Mouse (Mus musculus) G1E (cell line): ENCODE measurements around the gene 4933407L21Rik. TPM values are rescaled to one million over a fixed set of nuclear protein-coding genes. Genes with fewer than 3 reads are reported as not detected.

Experiments
- ATAC-seq: 2 replicates; pipeline ENCODE4 v1.8.0; 2016; ENCODE audit warnings: mild to moderate bottlenecking; ENCODE audit not compliant: insufficient number of reproducible peaks, poor library complexity, low FRiP score, severe bottlenecking; ENCODE audit errors: extremely low read depth
- DNase-seq: peaks from one replicate; pipeline ENCODE4 v3.0.0; 2012; ENCODE audit warnings: low spot score
- H3K27me3 ChIP-seq: 2 replicates; pipeline ENCODE4 v1.6.1; 2012; ENCODE audit warnings: mild to moderate bottlenecking, low read length, inconsistent platforms; ENCODE audit not compliant: insufficient read depth
- H3K36me3 ChIP-seq: replicated peaks from 2 replicates; pipeline ENCODE3; 2012; ENCODE audit warnings: mild to moderate bottlenecking, inconsistent platforms
- H3K4me1 ChIP-seq: 2 replicates; pipeline ENCODE4 v1.6.1; 2012; ENCODE audit warnings: low read depth, low read length, inconsistent platforms, mixed read lengths; ENCODE audit not compliant: insufficient read depth
- H3K4me3 ChIP-seq: 2 replicates; pipeline ENCODE4 v1.5.1; 2012; ENCODE audit warnings: low read depth, mild to moderate bottlenecking, inconsistent platforms, low read length, moderate library complexity, mixed read lengths
- H3K9me3 ChIP-seq: replicated peaks from 2 replicates; pipeline ENCODE4 v1.6.1; 2012; ENCODE audit warnings: inconsistent platforms
- CTCF ChIP-seq: IDR thresholded peaks from 2 replicates; pipeline ENCODE4 v1.5.1; 2012; ENCODE audit warnings: low read depth, low read length, inconsistent platforms, mixed read lengths
- GATA1 ChIP-seq: IDR thresholded peaks from 2 replicates; pipeline ENCODE4 v1.6.1; 2012; ENCODE audit warnings: borderline replicate concordance, low read length, inconsistent platforms, mixed read lengths
- GATA2 ChIP-seq: IDR thresholded peaks from 2 replicates; pipeline ENCODE4 v1.6.1; 2012; ENCODE audit warnings: low read depth, low read length, inconsistent platforms, borderline replicate concordance
- POLR2AphosphoS5 ChIP-seq: IDR thresholded peaks from 2 replicates; pipeline ENCODE4 v1.6.1; 2012; ENCODE audit warnings: low read depth, low read length, inconsistent platforms; ENCODE audit not compliant: insufficient replicate concordance
- TAL1 ChIP-seq: conservative IDR thresholded peaks from 2 replicates; pipeline ENCODE4 v1.6.1; 2012; ENCODE audit warnings: low read depth, low read length, inconsistent platforms, mixed read lengths
- polyA plus RNA-seq: library from polyadenylated mRNA; stranded (reverse); fragments of >175 nt; gene quantifications from 2 replicates; pipeline ENCODE4 v1.2.3, GENCODE M21; 2012
- total RNA-seq, 2 experiments: library from RNA; stranded (forward) in 1 of 2; stranded (reverse) in 1 of 2; fragments of 200-1000 nt in 1 of 2; fragments of >200 nt in 1 of 2; fragmentation: Nextera tagmentation in 1 of 2; gene quantifications; 2 replicates each; pipeline ENCODE4 v1.2.3; 2014 to 2017

The 4933407L21Rik gene
- total and polyA plus RNA-seq, 3 experiments: 0.05 TPM; not detected in 2

GRCm38 (mm10) chr1:85960873-85961272 lies 32.6 kb downstream of the 4933407L21Rik start, which contains the start of gene Gpr55:
Gene Gpr55, minus strand, starts transcription at chr1:85961007.
- peak; percentile 49 for DNase-seq
- no peak for TF ChIP-seq CTCF
- TF ChIP-seq GATA1: no peak
- TF ChIP-seq TAL1: no peak
- no peak for TF ChIP-seq GATA2
- no peak for TF ChIP-seq POLR2AphosphoS5
- peak within 1 kb of the TSS; percentile 2; the same call in 1 of the 2 replicates for H3K4me3 ChIP-seq
- H3K27me3 ChIP-seq: peaks cover 10% of the 10 kb centered on the region
- peaks cover 54% of the 10 kb centered on the region for H3K4me1 ChIP-seq
- no peaks in the 10 kb centered on the region for H3K9me3 ChIP-seq
- peak; percentile 81 for ATAC-seq
- H3K36me3 ChIP-seq: no peaks in the 10 kb centered on the region

- ATAC-seq: no peak
- H3K36me3 ChIP-seq: no peaks in the 10 kb centered on the region
- 0 out of 2 replicates have a peak, but pooled peaks cover 5% of the 10 kb centered on the region for H3K27me3 ChIP-seq
- peaks cover 48% of the 10 kb centered on the region for H3K4me1 ChIP-seq
- no peak for DNase-seq
- TF ChIP-seq TAL1 (no peak), CTCF (no peak), GATA1 (no peak), GATA2 (no peak), POLR2AphosphoS5 (no peak)
- H3K4me3 ChIP-seq: no peak overlapping the region
- H3K9me3 ChIP-seq: no peaks in the 10 kb centered on the region
These were observed 33.8 kb downstream of the 4933407L21Rik start for GRCm38 (mm10) chr1:85962081-85962480.

GRCm38 (mm10) chr1:85965856-85966255 lies 37.6 kb downstream of the 4933407L21Rik start:
- Histone ChIP-seq H3K4me1 (peaks cover 12% of the 10 kb centered on the region), H3K9me3 (no peaks in the 10 kb centered on the region), H3K27me3 (no peaks in the 10 kb centered on the region), H3K36me3 (no peaks in the 10 kb centered on the region), H3K4me3 (no peak overlapping the region)
- DNase-seq (no peak), ATAC-seq (no peak)
- no peak for TF ChIP-seq GATA1
- no peak for TF ChIP-seq TAL1

GRCm38 (mm10) chr1:85969081-85969480 lies 40.8 kb downstream of the 4933407L21Rik start:
- Histone ChIP-seq H3K4me3 (no peak overlapping the region), H3K27me3 (0 out of 2 replicates have a peak, but pooled peaks cover 4% of the 10 kb centered on the region), H3K36me3 (no peaks in the 10 kb centered on the region), H3K9me3 (no peaks in the 10 kb centered on the region), H3K4me1 (no peaks in the 10 kb centered on the region)
- ATAC-seq (no peak), DNase-seq (no peak)
- no peak for TF ChIP-seq TAL1
- no peak for TF ChIP-seq GATA1
- no peak for TF ChIP-seq GATA2
- TF ChIP-seq CTCF: no peak
- no peak for TF ChIP-seq POLR2AphosphoS5

- ATAC-seq (no peak), DNase-seq (no peak)
- Histone ChIP-seq H3K9me3 (no peaks in the 10 kb centered on the region), H3K36me3 (no peaks in the 10 kb centered on the region), H3K27me3 (0 out of 2 replicates have a peak, but pooled peaks cover 4% of the 10 kb centered on the region), H3K4me1 (no peaks in the 10 kb centered on the region), H3K4me3 (no peak overlapping the region)
- TF ChIP-seq CTCF (no peak), GATA1 (no peak), TAL1 (no peak)
These were observed 41.2 kb downstream of the 4933407L21Rik start for GRCm38 (mm10) chr1:85969519-85969918.

GRCm38 (mm10) chr1:85971070-85971469 lies 42.8 kb downstream of the 4933407L21Rik start:
- 0 out of 2 replicates have a peak, but pooled peaks cover 4% of the 10 kb centered on the region for H3K27me3 ChIP-seq
- H3K4me1 ChIP-seq: no peaks in the 10 kb centered on the region
- DNase-seq (no peak), ATAC-seq (no peak)
- no peaks in the 10 kb centered on the region for H3K36me3 ChIP-seq
- no peak overlapping the region for H3K4me3 ChIP-seq
- no peak for TF ChIP-seq GATA2
- TF ChIP-seq POLR2AphosphoS5: no peak
- no peak for TF ChIP-seq CTCF
- TF ChIP-seq GATA1: no peak
- no peak for TF ChIP-seq TAL1
- no peaks in the 10 kb centered on the region for H3K9me3 ChIP-seq
